Mouse (Mus musculus): ENCODE data around the gene Morn5.

The Morn5 gene

DNA sequence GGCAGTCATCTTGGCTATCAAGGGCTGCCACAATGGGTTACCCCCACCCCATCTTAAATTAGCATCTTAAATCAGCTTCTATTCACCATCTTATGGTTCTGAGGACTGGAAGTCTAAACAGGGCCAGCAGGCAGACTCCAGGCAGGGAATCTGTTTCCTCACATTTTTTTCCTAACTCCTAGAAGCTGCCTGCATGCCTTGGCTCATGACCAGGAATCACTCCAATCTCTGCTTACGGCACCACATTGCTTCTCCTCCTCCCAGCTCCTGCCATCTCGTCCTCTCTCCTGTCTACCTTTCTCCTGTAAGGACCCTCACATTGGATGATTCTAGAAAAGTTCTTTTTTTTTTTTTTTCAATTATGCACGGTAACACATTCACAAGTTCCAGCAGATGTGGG is 4.0 kb downstream of the Morn5 start:
- in situ Hi-C loops (cut with MboI; ENCODE audit: low pct_unique_long_range_greater_than_20kb in 1 of 2, low sequenced_read_pairs in 2 of 2, unreplicated experiment in 1 of 2) = no loop called here

DNA sequence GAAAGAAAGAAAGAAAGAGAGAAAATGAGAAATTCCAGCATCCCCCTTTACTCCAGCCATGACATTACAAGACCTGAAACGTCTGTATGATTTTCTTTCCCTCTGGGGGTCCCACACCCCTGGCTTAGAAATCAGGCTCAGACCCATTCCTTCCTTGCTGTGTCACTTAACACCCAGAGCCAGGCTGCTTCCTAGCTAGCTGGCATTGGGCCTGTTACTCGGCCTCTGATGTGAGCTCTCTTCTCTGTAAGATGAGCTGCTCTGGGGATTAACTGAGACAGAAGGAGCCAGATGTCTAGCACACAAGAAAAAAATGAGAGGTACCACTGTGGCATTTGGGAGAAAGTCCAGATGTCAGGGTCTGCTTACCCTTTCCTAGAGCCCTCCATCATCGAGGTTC is 7.0 kb downstream of the Morn5 start:
- in situ Hi-C loops (cut with MboI; ENCODE audit: low pct_unique_long_range_greater_than_20kb in 1 of 2, low sequenced_read_pairs in 2 of 2, unreplicated experiment in 1 of 2) = no loop called here

DNA sequence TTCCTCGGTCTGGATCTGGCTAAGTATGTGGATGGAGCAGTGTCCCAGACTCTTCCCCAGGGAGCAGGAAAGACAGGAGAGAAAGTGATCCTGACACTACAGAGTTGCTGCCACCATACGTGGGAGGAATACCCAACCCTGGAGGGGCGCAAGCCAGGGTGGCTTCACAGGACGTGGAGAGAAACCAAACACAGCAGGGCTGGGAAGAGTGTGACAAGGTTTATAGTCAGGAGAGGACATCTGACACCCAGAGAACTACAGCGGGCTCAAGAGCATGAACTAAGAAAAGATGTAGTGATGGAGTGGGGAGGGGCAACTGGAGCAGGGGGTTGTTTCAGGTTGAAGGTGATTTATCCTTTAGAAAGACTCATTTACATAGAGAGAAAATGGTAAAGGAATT is 12.2 kb downstream of the Morn5 start:
- in situ Hi-C loops (cut with MboI; ENCODE audit: low pct_unique_long_range_greater_than_20kb in 1 of 2, low sequenced_read_pairs in 2 of 2, unreplicated experiment in 1 of 2) = no loop called here

DNA sequence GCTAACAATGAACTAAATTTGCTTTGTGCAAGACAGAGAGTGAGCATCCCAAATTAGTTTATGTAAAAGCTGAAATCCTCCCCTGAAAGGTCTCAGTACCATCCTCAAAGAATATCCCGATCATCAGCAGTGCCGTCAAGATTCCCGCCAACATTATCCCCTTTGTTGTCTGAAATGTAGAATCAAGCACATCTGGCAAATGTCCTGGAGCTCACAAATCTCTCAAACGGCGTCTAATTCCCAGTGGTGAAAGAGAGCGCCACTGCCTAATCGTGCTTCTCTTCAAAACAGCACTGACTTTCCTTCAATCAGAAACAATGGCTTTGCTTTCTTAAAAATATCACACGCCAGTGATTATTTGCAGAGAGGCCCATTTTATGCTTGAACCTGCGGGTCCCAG is 17.9 kb downstream of the Morn5 start:
- in situ Hi-C loops (cut with MboI; ENCODE audit: low pct_unique_long_range_greater_than_20kb in 1 of 2, low sequenced_read_pairs in 2 of 2, unreplicated experiment in 1 of 2) = no loop called here

DNA sequence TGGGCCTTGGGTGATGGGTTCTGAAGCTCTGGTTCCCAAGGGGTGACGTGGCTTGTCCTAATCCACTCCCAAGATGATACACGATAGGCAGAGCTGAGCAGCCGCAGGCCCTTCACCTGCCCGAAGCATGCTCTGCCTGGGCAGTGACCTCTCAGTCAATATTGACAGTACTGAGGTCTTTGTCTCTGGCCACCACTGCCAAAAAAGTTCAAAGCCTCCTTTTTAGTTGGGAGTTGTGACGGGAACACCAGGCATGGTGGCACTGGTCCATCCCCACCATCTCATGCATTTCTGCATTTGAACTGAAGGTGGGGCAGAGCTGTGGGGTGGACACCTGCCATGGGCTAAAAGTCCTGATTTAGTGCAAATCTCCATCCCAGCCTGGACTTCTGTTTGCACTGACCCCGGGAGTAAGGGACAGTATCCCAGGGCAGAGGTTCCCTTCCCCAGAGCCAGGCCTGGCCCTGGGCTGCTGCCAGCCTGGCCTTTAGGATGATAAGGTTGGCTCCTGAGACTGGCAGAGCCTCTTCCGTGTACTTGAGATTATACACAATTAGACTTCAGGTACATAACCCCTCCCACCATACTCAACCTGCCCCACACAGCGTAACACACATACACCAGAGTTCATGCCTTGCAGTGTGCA is 22.5 kb downstream of the Morn5 start:
- in situ Hi-C loops (cut with MboI; ENCODE audit: low pct_unique_long_range_greater_than_20kb in 1 of 2, low sequenced_read_pairs in 2 of 2, unreplicated experiment in 1 of 2) = no loop called here

DNA sequence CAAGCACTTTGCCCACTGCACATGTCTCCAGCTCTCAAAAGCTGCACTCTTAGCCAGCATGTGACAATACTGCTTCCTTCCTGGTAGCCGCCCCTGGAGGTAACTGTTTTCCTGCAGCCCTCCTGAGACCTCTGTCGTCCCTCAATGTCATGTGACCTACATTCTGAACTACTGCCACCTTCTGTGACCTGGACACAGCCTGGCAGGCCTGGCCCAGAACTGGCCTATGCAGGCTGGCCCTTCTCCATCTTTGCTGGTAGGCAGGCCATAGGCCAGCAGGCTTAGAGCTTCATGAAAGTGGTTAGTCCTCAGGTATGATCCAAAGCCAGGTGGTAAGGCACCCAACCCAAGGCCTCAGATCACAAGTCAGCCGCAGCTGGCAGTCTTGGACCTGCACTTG is 24.5 kb downstream of the Morn5 start:
- in situ Hi-C loops (cut with MboI; ENCODE audit: low pct_unique_long_range_greater_than_20kb in 1 of 2, low sequenced_read_pairs in 2 of 2, unreplicated experiment in 1 of 2) = no loop called here

DNA sequence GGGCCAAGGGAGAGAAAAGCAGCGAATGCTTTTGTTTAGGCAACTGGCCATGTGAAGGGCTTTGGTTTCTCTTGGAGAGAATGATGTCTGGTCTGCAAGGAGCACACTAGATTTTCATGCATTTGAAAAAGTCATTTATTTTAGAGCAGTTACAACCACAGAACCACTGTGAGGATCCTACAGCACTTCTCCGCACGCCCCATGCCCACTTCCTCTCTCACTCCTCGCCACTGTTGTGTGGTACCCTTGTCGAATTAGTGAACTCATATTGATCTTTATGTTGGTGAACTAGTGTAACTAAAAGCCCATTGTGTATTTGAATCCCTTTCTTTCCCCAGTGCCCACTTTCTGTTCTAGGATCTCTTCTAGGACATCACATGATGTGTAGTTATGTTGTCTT is 26.0 kb downstream of the Morn5 start:
- in situ Hi-C loops (cut with MboI; ENCODE audit: low pct_unique_long_range_greater_than_20kb in 1 of 2, low sequenced_read_pairs in 2 of 2, unreplicated experiment in 1 of 2) = no loop called here

DNA sequence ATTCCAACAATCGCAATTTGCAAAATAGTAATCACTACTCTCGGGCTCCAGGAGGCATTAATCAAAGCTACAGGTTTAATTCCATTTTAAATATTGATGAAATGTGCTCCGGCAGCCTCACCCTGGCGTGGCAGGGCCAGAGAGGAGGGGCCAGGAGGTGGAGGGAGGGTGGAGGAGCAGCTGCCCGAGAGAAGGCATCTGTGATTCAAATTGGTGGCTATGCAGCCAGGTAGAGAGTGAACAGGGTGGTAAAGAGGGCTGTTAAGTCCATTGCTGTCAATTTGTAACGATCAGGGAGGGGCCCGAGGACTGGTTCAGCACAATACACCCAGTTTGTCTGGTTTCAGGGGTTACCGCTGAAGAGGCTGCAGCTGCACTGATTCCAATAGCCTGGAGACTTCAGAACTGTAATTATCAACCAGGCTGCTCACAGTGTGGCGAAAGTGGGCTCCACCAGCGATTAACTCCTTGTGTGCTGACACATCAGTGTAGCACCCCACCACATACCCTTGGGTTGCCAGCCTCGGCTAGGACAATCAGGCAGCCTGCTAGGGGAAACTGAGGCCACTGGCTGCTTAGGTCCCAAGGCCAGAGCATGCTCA is 28.0 kb downstream of the Morn5 start:
- in situ Hi-C loops (cut with MboI; ENCODE audit: low pct_unique_long_range_greater_than_20kb in 1 of 2, low sequenced_read_pairs in 2 of 2, unreplicated experiment in 1 of 2) = no loop called here

DNA sequence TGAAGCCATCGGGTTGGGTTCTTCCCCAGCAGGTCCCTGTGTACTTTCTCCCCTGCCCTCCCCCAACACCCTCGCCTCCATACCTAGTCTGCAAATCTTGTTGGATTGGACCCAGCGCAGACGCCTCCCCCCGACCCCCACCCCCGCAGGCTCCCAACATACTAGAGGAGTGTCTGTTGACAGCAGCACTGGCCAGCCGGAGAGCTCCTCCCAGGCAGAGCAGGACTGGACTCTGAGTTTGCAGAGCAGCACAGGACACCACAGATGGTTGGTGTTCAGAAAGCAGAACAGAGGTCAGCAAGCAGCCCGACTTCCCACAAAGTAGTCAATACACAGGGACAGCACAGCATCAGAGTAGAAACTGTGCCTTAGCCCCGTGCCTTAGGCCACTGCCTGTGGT is 32.2 kb downstream of the Morn5 start:
- in situ Hi-C loops (cut with MboI; ENCODE audit: low pct_unique_long_range_greater_than_20kb in 1 of 2, low sequenced_read_pairs in 2 of 2, unreplicated experiment in 1 of 2) = no loop called here

DNA sequence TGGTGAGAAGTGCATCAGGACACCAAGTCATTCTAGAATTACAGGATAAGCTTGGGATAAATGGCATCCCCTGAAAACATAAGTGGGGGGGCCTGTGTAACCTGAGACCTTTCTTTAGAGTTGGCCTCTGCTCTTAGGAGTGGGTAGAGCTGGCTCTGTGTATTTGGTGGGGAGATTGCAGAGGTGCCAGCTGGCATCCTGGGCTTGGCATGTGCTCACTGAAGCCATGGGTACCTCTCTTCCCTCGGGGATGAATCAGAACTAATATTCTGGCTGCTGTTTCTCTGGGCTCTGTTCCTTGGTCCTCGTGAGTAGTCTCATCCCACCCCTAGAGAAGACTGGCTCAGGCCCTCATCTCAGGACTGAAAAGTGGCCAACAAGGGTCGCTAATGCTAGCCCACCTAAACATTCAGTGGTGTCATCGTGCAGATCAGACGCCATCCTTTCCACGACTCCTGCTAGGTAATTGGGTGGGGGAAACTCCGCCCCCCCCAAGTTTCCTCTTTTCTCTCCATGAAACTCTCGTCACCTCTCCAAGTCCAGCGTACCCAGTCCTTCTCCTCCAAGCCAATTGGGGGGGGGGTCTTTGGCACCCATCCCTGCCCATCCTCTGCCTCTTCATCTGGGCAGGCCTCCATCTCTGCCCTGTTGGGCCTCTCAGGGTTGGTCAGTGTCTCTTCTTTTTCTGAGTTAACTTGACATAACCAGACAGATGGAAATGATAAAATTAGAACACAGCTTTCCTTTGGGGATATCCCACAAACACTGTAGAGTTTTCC is 33.7 kb downstream of the Morn5 start:
- in situ Hi-C loops (cut with MboI; ENCODE audit: low pct_unique_long_range_greater_than_20kb in 1 of 2, low sequenced_read_pairs in 2 of 2, unreplicated experiment in 1 of 2) = no loop called here

DNA sequence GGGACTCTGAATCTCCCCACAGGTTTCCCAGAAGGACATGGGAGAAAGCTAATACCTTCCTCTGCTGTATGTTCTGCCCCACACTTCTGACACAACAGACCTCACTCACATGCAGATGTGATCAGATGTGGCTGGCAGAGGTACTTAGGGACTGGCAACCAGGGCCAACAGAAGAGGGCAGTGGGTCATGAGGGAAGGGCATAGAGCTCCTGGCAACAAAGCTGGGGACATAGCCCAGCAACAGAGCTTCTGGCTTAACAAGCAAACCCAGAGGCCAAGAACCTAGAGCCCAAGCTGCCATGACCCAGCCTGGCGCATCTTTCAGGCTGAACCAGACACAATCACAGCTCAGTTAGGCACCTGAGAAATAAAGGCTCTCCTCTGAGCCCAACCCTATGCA is 35.8 kb downstream of the Morn5 start:
- in situ Hi-C loops (cut with MboI; ENCODE audit: low pct_unique_long_range_greater_than_20kb in 1 of 2, low sequenced_read_pairs in 2 of 2, unreplicated experiment in 1 of 2) = no loop called here

DNA sequence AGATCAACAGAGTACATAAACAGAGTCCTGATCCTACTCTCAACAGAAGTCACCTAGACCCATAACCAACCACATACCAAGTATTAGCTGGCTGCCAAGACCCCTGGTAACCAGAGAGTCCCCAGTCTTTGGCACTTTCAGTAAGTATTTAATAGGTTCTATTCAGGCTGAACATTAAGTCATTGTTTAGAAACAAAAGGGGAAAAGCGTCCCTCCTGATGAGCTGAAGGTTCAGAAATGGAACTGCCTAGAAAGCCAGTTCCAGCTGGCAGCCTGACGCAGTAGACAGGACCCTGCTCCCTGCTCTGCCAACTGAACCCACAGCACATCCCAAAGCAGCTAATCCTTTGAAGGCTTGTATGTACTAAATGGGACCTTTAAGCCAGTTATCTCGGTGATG is 39.9 kb downstream of the Morn5 start:
- in situ Hi-C loops (cut with MboI; ENCODE audit: low pct_unique_long_range_greater_than_20kb in 1 of 2, low sequenced_read_pairs in 2 of 2, unreplicated experiment in 1 of 2) = no loop called here

DNA sequence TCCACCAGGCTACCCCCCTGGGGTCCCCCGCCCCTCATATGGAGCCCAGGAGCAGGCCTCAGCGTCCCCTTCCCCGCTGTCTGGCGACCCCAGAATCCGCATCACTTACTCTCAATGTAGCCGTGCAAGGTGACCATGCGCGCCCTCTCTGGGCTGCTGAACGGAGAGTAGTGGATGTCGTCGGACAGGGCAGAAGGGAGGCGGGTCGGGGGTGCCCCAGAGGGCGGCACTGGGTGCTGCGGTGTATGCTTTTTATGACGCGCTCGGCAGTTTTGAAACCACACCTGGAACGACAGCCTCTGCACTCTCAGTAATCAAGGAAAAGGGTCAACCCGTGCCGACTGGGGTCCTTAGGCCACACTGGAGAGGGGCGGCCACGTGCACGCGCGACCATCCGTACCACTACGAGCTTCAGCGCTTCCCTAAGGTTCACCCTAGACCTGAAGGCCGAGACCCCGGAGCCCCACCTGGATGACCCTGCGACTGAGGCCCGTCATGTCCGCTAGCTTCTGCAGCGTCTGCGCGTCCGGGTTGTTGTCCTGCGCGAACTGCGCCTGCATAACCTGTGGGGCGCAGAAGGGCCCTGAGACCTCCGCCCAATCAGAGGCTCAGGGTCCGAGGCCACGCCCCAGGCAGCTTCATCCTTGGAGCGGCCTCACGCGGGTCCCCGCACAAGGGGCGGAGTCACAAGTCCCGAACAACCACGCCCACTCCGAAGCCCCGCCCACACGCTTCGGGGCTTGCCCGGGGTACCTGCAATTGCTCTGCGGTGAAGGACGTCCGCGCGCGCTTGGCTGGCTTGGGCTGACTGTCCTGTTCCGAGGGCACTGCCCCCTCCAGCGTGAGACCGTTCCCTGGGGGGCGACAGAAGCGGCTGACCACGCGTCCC is 41.8 kb downstream of the Morn5 start:
- in situ Hi-C loops (cut with MboI; ENCODE audit: low pct_unique_long_range_greater_than_20kb in 1 of 2, low sequenced_read_pairs in 2 of 2, unreplicated experiment in 1 of 2) = no loop called here

DNA sequence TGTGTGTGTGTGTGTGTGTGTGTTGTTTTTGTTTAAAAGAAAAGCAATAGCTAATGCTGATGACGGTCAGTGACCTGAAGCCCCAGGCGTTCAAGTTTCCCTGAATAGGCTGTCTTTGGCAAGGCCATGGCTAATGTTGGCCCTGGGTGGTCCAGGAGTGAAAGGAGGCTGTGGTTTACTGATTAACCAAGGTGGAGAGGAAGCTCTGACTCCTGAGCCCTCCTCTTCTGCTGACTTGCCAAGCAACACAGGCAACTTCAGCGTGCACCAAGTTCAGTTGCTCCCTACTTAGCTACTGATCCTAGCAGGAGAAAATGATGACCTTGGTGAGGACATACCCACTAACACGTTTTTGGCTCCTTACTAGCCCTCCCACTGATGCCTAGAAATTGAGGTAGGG is 43.5 kb downstream of the Morn5 start:
- in situ Hi-C loops (cut with MboI; ENCODE audit: low pct_unique_long_range_greater_than_20kb in 1 of 2, low sequenced_read_pairs in 2 of 2, unreplicated experiment in 1 of 2) = no loop called here

DNA sequence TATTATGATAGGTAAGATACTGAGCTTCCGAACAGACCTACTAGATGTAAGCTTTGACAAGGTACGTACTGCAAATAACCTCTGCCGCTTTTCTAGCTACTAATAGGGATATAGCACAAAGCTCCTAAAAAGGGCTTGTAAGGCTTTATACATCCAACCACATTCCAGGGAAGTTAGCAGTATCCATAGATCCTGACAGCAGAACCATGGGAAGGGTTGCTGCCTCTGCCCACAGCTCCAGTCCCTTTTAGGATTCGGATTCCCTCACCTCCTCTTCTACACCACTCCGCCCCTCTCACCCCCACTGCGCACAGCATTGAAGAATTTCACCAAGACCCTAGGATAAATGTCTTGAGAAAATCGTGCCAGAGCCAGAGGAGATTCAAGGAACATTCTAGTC is 44.0 kb downstream of the Morn5 start:
- in situ Hi-C loops (cut with MboI; ENCODE audit: low pct_unique_long_range_greater_than_20kb in 1 of 2, low sequenced_read_pairs in 2 of 2, unreplicated experiment in 1 of 2) = no loop called here

DNA sequence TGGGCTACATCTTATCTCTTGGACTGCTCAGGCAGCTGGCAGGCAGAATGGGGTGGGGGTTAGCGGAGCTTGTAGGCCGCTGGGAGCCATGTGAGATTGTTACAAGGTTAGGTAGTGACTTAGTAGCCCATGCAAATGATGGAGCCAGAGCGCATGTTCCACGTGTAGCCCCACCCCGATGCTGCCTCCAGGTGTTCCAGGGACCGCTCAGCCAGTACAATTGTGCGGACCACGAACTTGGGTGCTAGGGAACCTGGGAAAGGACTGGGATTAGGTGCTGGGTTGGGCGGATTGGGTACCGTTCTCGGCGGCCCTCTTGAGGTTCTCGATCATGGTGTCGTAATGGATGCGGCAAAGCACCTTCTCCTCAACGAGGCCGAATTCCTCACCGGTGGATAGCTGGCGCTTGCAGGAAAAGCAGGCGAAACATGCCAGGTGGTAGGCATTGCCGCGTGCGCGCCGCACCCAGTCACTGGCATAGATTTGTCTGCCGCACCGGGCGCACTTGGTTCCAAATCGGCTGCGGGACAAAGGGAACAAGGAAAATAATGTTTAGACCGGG is 44.7 kb downstream of the Morn5 start:
- in situ Hi-C loops (cut with MboI; ENCODE audit: low pct_unique_long_range_greater_than_20kb in 1 of 2, low sequenced_read_pairs in 2 of 2, unreplicated experiment in 1 of 2) = no loop called here

DNA sequence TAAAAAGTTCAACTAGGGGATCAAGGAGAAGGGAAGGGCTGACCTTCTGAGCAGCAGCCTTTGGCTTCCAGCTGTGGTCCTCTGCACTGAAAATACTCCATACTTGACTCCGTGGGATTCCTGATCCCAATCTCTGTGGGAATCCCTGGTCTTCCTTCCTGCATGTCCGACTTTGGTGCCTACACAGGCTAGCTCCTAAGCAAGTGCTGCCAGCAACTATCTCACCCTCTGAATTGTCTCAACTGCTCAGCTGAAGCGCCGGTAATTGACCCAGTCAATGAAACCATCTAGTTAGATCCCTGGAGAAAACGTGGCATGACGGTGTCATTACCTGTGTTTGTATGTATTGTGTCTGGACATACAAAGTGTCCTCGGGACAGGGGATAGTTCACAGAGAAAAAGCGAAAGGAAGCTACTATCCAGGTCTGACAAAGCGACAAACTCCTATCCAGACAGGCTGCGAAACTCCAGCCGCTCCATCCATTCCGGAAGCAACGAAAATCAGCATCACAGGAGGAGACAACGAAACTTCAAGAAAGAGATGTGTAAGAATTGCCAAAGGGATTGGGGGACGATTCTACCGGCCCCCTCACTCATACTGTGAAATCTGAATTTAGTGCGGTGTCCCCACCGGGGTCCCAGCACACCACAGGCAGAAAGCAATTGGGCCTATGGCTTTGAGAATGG is 48.0 kb downstream of the Morn5 start:
- in situ Hi-C loops (cut with MboI; ENCODE audit: low pct_unique_long_range_greater_than_20kb in 1 of 2, low sequenced_read_pairs in 2 of 2, unreplicated experiment in 1 of 2) = no loop called here

DNA sequence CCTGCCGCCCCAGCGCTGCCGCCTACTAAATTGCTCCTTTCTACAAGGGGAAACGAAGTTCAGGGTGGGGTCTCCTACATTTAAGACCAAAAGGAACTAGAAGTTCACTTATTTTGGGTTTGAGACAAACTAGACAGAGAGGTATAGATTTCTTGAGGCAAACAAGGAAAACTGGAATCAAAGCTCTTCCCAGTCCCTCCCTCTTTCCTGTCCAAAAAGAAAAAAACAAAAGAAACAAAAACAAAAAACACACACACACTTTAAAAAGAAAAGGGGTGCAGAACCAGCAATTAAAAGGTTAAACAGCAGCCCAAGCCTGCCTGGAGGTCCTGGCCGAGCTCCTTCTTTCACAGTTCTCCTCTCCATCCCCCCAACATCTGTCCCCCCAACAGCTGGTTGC is 48.8 kb downstream of the Morn5 start:
- in situ Hi-C loops (cut with MboI; ENCODE audit: low pct_unique_long_range_greater_than_20kb in 1 of 2, low sequenced_read_pairs in 2 of 2, unreplicated experiment in 1 of 2) = no loop called here
